Mouse (Mus musculus) liver, postnatal 0 days (tissue): Measurements from ENCODE around the gene Cobll1. TPM values are rescaled to one million over a fixed set of nuclear protein-coding genes. Genes with fewer than 3 reads are reported as not detected.

Experiments
- ATAC-seq: fragments of 200-750 bp; cut with Nextera tagmentation; 2 replicates; pipeline ENCODE4 v1.8.0; 2017; ENCODE audit warnings: mild to moderate bottlenecking, moderate library complexity
- DNase-seq: peaks from one replicate; pipeline ENCODE4 v3.0.0-alpha.2; 2016
- H3K27ac ChIP-seq: fragments of 300-500 bp; sonication (generic); 2 replicates; pipeline ENCODE4 v1.5.1; 2014; ENCODE audit warnings: antibody characterized with exemption, moderate library complexity, mild to moderate bottlenecking, low read depth
- H3K27me3 ChIP-seq: fragments of 300-500 bp; sonication (generic); 2 replicates; pipeline ENCODE4 v1.6.1; 2014; ENCODE audit warnings: low read length, control low read depth, mixed read lengths; ENCODE audit not compliant: insufficient read depth
- H3K36me3 ChIP-seq: fragments of 300-500 bp; sonication (generic); replicated peaks from 2 replicates; pipeline ENCODE4 v1.6.1; 2014; ENCODE audit warnings: mild to moderate bottlenecking, control low read depth, low read length, moderate library complexity, mixed read lengths; ENCODE audit not compliant: insufficient read depth
- H3K4me1 ChIP-seq: fragments of 300-500 bp; sonication (generic); 2 replicates; pipeline ENCODE4 v1.6.1; 2014; ENCODE audit warnings: antibody characterized with exemption, mild to moderate bottlenecking, control low read depth; ENCODE audit not compliant: insufficient read depth
- H3K4me2 ChIP-seq: fragments of 300-500 bp; sonication (generic); 2 replicates; pipeline ENCODE4 v1.6.1; 2014; ENCODE audit warnings: low read depth, mild to moderate bottlenecking, low read length, moderate library complexity, mixed read lengths
- H3K4me3 ChIP-seq: fragments of 300-500 bp; sonication (generic); 2 replicates; pipeline ENCODE4 v1.5.1; 2014; ENCODE audit warnings: low read depth, low read length
- H3K9ac ChIP-seq: fragments of 300-500 bp; sonication (generic); replicated peaks from 2 replicates; pipeline ENCODE4 v1.6.1; 2014; ENCODE audit warnings: mild to moderate bottlenecking, moderate library complexity
- H3K9me3 ChIP-seq: fragments of 300-500 bp; sonication (generic); 2 replicates; pipeline ENCODE4 v1.6.1; 2016; ENCODE audit warnings: mild to moderate bottlenecking, control low read depth, low read length, mixed read lengths
- CTCF ChIP-seq: sonication (generic); IDR thresholded peaks from 2 replicates; pipeline ENCODE4 v1.5.1; 2016; ENCODE audit warnings: antibody characterized with exemption, low read depth
- EP300 ChIP-seq: IDR thresholded peaks from 2 replicates; pipeline ENCODE4 v1.6.1; 2016; ENCODE audit warnings: antibody characterized with exemption, low read depth, mild to moderate bottlenecking
- WGBS: fragments of 180-500 bp; shearing (Covaris S2); extraction: QIAGEN DNeasy Blood & Tissue Kit; methylation state at CpG from one replicate; pipeline ENCODE4 v1.1.7; 2014; ENCODE audit not compliant: insufficient replicate concordance; 5-methylcytosine and 5-hydroxymethylcytosine counted together
- polyA plus RNA-seq: library from polyadenylated mRNA; unstranded; fragments of >200 nt; fragmentation: Nextera tagmentation; extraction: Ambion mirVana; gene quantifications from 2 replicates; pipeline ENCODE4 v1.2.1, GENCODE M21; 2015

Cobll1 gene
- polyA plus RNA-seq, 1 experiment from 2014 or later, result 7.0 TPM

DNA sequence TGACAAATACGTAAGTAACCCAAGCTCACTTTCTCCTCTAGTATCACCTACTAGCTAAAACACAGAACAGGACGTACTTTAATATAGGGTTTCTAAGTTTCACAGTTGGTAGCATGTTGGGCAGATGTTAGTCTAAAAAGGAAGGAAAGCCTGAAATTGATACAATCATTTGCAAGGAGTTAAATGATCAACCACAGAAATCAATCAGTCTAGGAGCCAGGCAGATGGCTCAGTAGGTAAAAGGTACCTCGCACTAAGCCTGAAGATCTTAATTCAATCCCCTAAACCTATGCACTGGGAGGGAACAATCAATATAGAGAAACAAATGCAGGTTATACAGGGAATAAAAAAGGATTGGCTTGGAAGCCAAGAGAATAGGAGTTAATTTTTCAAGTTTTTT lies 52.0 kb downstream of the Cobll1 start:
- no peak for DNase-seq
- ATAC-seq, result peak; percentile 51; the same call in 1 of the 2 replicates
- Histone ChIP-seq H3K36me3 (no peaks in the 10 kb centered on the region), H3K9ac (no peak overlapping the region), H3K4me1 (peaks cover 42% of the 10 kb centered on the region), H3K9me3 (no peaks in the 10 kb centered on the region), H3K4me2 (no peak overlapping the region), H3K4me3 (no peak overlapping the region), H3K27me3 (no peaks in the 10 kb centered on the region), H3K27ac (peak overlapping the region; percentile 36)
- WGBS, result 64% methylated on average over 3 of the region's 3 CpGs
- no peak for TF ChIP-seq CTCF
- TF ChIP-seq EP300, result no peak

DNA sequence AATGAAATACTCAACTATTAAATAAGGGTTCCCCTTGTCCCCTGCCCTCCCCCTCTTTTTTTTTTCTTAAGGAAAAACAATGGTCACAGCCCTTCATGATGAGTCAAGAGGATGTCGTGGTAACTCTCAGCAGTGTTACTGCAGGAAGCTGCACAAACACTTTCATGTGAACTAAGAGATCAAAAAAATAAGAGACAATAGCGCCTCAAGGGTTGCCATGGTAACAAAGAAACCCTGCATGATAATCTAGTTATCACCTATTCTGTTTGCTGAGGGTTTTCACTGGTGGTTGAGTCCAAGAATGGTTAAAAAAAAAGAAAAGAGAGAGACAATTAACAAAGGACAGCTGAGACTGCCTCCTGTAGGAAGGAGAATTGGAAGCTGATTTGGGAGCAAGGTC lies 56.5 kb downstream of the Cobll1 start:
- Histone ChIP-seq H3K9ac (no peak overlapping the region), H3K9me3 (no peaks in the 10 kb centered on the region), H3K36me3 (no peaks in the 10 kb centered on the region), H3K27me3 (no peaks in the 10 kb centered on the region), H3K4me2 (no peak overlapping the region), H3K4me1 (peaks cover 34% of the 10 kb centered on the region), H3K4me3 (no peak overlapping the region), H3K27ac (no peak overlapping the region)
- no peak for TF ChIP-seq CTCF
- no peak for TF ChIP-seq EP300
- ATAC-seq (no peak), DNase-seq (no peak)
- 32% methylated on average over 2 of the region's 2 CpGs for WGBS

DNA sequence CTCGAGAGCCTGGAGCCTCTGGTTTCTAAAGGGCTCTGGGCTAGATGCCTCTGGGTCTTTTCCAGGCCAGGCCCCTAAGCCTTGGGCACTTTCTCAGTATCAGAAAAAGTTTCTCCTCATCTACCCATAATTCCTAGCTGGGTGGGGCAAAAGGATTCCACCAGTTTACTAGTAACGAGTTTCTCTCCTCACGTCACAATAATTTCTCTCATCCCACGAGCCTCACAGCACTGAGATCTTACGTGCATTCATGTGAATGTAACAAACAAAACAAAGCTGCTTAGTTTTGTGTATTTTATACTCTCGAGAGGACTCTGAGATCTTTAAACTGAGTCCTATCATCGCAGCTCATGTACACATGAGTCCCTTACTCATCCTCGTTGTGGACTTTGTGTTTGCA lies 57.5 kb downstream of the Cobll1 start:
- H3K27ac ChIP-seq, result no peak overlapping the region
- WGBS, result 72% methylated on average over 8 of the region's 8 CpGs
- ATAC-seq (no peak), DNase-seq (no peak)
- H3K4me1 ChIP-seq, result peaks cover 32% of the 10 kb centered on the region
- H3K27me3 ChIP-seq, result no peaks in the 10 kb centered on the region
- H3K4me2 ChIP-seq, result no peak overlapping the region
- H3K36me3 ChIP-seq, result no peaks in the 10 kb centered on the region
- H3K9ac ChIP-seq, result no peak overlapping the region
- H3K9me3 ChIP-seq, result no peaks in the 10 kb centered on the region
- no peak overlapping the region for H3K4me3 ChIP-seq
- no peak for TF ChIP-seq CTCF
- TF ChIP-seq EP300, result no peak

DNA sequence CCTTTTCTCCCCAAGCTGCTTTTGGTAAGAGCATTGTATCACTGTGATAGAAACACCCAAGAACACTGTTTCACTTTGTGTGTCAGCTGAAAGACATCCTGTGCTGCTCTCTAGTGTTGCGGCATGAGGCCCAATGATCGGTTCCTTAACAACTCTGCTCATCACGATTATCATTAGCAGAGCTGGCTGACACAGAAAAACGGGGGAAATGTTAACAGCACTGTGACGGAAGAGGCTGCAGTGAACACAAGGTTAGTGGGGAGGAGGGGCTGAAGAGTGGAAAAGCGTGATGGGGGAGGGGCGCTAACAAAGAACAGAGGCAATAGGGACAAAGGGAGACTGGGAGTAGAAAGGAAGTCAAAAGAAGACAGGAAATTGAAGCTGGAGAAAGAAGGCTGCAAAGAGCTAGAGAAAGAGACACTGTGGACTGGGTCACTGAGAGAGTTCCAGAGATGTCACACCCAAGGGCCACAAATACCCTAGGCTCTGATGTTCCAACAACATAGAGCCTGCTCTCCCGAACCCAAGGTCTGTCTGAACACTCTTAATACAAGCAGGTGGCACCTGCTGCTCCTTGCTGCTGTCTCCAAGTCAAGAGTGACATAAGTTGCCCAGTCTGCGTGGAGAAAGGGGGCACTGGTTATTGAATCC lies 58.0 kb downstream of the Cobll1 start:
- H3K4me2 ChIP-seq, result peak overlapping the region; percentile 49
- no peaks in the 10 kb centered on the region for H3K27me3 ChIP-seq
- TF ChIP-seq EP300 (no peak), CTCF (no peak)
- no peak overlapping the region for H3K4me3 ChIP-seq
- peak; percentile 36; the same call in 1 of the 2 replicates for ATAC-seq
- peaks cover 29% of the 10 kb centered on the region for H3K4me1 ChIP-seq
- no peak overlapping the region for H3K27ac ChIP-seq
- WGBS, result 17% methylated on average over 9 of the region's 9 CpGs
- no peaks in the 10 kb centered on the region for H3K36me3 ChIP-seq
- no peaks in the 10 kb centered on the region for H3K9me3 ChIP-seq
- peak; percentile 27 for DNase-seq
- H3K9ac ChIP-seq, result no peak overlapping the region

DNA sequence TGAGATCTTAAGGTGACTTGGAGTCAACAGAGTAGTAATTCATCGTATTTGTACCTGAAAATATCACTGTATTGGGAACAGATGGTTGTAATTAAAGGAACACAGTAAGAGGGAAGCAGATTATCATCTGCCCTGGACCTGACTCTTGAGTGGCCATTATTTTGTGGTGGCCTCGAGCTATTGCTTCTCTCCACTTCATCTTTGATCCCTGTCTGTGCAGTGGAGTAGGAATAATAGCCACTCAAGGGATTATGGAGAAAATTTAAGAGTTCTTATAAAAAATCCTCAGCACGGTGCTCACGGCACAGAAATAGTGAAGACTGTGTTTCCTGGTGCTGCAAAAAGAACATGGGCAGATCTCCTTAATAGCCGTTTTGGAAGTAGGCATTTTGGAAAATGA lies 63.6 kb downstream of the Cobll1 start:
- ATAC-seq (no peak), DNase-seq (no peak)
- Histone ChIP-seq H3K4me3 (no peak overlapping the region), H3K4me1 (peaks cover 4% of the 10 kb centered on the region), H3K36me3 (no peaks in the 10 kb centered on the region), H3K9me3 (no peaks in the 10 kb centered on the region), H3K27me3 (no peaks in the 10 kb centered on the region), H3K4me2 (no peak overlapping the region), H3K27ac (no peak overlapping the region), H3K9ac (no peak overlapping the region)
- WGBS, result 64% methylated on average over 5 of the region's 5 CpGs
- TF ChIP-seq CTCF, result no peak
- TF ChIP-seq EP300, result no peak

DNA sequence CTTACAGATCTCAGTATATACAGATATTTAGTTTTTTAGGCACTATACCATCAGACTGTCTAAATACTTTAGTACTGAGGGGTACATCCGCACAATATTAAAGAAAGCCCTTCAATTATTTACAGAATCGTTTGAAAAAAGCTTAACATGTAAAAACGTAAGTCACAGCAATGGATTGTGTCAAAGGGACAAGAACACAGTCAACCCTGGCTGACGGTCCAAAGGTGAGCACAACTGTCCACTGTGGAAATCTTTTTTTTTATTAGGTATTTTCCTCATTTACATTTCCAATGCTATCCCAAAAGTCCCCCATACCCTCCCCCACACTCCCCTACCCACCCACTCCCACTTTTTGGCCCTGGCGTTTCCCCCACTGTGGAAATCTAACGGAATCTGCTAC lies 67.1 kb downstream of the Cobll1 start:
- ATAC-seq, result peak; percentile 57
- Histone ChIP-seq H3K9me3 (no peaks in the 10 kb centered on the region), H3K36me3 (no peaks in the 10 kb centered on the region), H3K27ac (peak overlapping the region; percentile 44; the same call in 1 of the 2 replicates), H3K4me1 (peaks cover 3% of the 10 kb centered on the region; the same call in 1 of the 2 replicates), H3K4me3 (no peak overlapping the region), H3K9ac (no peak overlapping the region), H3K4me2 (0 out of 2 replicates have a peak overlapping the region, but pooled peaks have one; percentile 22), H3K27me3 (no peaks in the 10 kb centered on the region)
- 58% methylated on average over 6 of the region's 6 CpGs for WGBS
- no peak for DNase-seq
- TF ChIP-seq CTCF, result no peak
- no peak for TF ChIP-seq EP300
